Mouse (Mus musculus) limb, embryonic 13.5 days (tissue): ENCODE data around the gene 4930539E08Rik. TPM values are rescaled to one million over a fixed set of nuclear protein-coding genes. Genes with fewer than 3 reads are reported as not detected.
A peak's percentile ranks its signal among the peaks of the same experiment; 100 is the strongest.

ENCODE experiments used
- ATAC-seq: fragments of 200-750 bp; cut with Nextera tagmentation; 2 replicates; pipeline ENCODE4 v1.8.0; 2017; ENCODE audit warnings: low read depth, moderate number of reproducible peaks, moderate TSS enrichment; ENCODE audit not compliant: low FRiP score
- H3K27ac ChIP-seq: fragments of 300-500 bp; sonication (generic); 2 replicates; pipeline ENCODE4 v1.5.1; 2015; ENCODE audit warnings: inconsistent platforms, mild to moderate bottlenecking, moderate library complexity
- H3K27me3 ChIP-seq: fragments of 300-500 bp; sonication (generic); 2 replicates; pipeline ENCODE4 v1.6.1; 2015; ENCODE audit warnings: mild to moderate bottlenecking, inconsistent platforms
- H3K36me3 ChIP-seq: fragments of 300-500 bp; sonication (generic); 2 replicates; pipeline ENCODE4 v1.6.1; 2015; ENCODE audit warnings: inconsistent platforms, mild to moderate bottlenecking, moderate library complexity
- H3K4me1 ChIP-seq: fragments of 300-500 bp; sonication (generic); 2 replicates; pipeline ENCODE4 v1.6.1; 2015; ENCODE audit warnings: inconsistent platforms
- H3K4me2 ChIP-seq: fragments of 300-500 bp; sonication (generic); replicated peaks from 2 replicates; pipeline ENCODE4 v1.6.1; 2015; ENCODE audit warnings: inconsistent platforms, mild to moderate bottlenecking, moderate library complexity
- H3K4me3 ChIP-seq: fragments of 300-500 bp; sonication (generic); 2 replicates; pipeline ENCODE4 v1.5.1; 2015; ENCODE audit warnings: moderate library complexity, mild to moderate bottlenecking, inconsistent platforms
- H3K9ac ChIP-seq: fragments of 300-500 bp; sonication (generic); 2 replicates; pipeline ENCODE4 v1.6.1; 2015; ENCODE audit warnings: mild to moderate bottlenecking, inconsistent platforms
- H3K9me3 ChIP-seq: fragments of 300-500 bp; sonication (generic); 2 replicates; pipeline ENCODE4 v1.6.1; 2016; ENCODE audit warnings: inconsistent platforms
- WGBS: fragments of 180-500 bp; shearing (Covaris S2); methylation state at CpG from one replicate; pipeline ENCODE4 v1.1.7; 2015; 5-methylcytosine and 5-hydroxymethylcytosine counted together
- polyA plus RNA-seq: library from polyadenylated mRNA; unstranded; fragments of >200 nt; fragmentation: Nextera tagmentation; extraction: Ambion mirVana; gene quantifications from 2 replicates; pipeline ENCODE4 v1.2.1, GENCODE M21; 2015

The 4930539E08Rik gene
- polyA plus RNA-seq, result 0.27 and 0.36 TPM in 2 replicates

DNA sequence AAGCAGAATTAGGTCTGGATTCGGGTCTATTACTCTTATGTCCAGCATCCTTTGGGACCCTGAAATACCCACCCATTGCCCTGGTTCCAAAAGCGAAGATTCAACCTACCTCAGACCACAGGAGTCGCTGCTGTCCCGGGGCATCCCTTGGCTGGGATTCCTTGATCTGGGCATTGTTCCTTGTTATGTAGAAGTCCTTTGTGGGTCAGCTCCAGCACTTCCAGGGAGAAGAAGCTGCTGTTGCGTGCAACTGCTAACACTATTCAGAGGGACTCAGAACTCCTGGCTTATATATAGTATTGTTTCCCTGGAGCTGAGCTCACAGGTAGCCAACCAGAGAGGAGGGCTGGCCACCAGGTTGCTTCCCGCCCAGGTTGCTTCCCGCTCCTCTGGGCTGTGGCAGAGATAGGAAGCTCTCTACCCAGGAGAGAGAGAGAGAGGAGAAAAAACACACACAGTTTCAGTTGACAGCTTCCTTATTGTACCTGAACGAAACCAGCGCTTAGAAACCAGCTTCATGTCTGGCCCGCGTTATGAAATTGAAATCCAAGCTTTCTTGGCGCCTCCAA is at the start of gene 4930539E08Rik:
Gene 4930539E08Rik, minus strand, starts transcription at position 265 of the 569 bp plus-strand sequence.
- H3K27ac ChIP-seq, result no peak within 1 kb of the TSS
- H3K36me3 ChIP-seq, result no peaks in the 10 kb centered on the region
- peaks cover 6% of the 10 kb centered on the region; the same call in 1 of the 2 replicates for H3K27me3 ChIP-seq
- H3K4me2 ChIP-seq, result no peak within 1 kb of the TSS
- no peak for ATAC-seq
- H3K4me1 ChIP-seq, result no peaks in the 10 kb centered on the region
- 68% methylated on average over 12 of the region's 12 CpGs for WGBS
- H3K9me3 ChIP-seq, result no peaks in the 10 kb centered on the region
- H3K9ac ChIP-seq, result no peak within 1 kb of the TSS
- H3K4me3 ChIP-seq, result no peak within 1 kb of the TSS

DNA sequence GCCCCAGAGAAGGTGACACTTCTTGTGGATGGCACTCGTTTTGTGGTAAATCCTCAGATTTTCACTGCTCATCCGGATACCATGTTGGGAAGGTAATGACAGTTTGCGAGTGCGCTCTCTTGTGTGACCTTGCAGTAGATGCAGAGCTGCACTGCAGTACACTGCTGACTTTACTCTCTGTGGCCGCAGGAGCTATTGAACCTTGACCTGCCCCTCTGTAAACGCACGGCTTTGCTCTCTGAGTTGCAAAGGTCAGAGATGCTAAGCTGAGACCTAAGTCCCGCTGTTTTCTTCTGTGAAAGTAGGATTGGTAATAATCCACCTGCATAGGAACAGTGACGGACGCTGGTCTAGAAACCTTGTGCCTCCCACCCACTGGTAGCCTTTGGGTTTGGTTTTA is 46.5 kb upstream of the 4930539E08Rik start:
- H3K4me3 ChIP-seq, result no peak overlapping the region
- 90% methylated on average over 10 of the region's 10 CpGs for WGBS
- no peaks in the 10 kb centered on the region for H3K9me3 ChIP-seq
- no peak overlapping the region for H3K27ac ChIP-seq
- H3K4me2 ChIP-seq, result no peak overlapping the region
- H3K27me3 ChIP-seq, result no peaks in the 10 kb centered on the region
- H3K4me1 ChIP-seq, result no peaks in the 10 kb centered on the region
- peaks cover 83% of the 10 kb centered on the region for H3K36me3 ChIP-seq
- ATAC-seq, result no peak
- no peak overlapping the region for H3K9ac ChIP-seq

DNA sequence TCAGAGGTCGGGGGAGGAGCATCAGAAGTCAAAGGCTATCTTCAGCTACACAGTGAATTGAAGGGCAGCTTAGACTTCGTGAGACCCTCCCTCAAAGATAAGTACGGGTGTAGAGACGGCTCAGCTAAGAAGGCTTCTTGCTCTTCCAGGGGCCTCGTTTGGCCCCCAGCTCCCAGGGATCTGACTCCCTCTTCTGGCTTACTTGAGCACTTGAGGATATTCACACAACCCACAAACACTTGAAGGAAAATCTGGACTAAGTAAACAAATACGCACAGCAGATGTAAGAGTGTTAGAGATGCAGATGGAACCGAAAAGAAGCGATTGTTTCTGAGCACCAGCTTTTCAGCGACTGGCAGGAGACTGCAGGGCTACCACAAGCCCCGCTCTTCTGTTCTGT is 45.5 kb upstream of the 4930539E08Rik start:
- WGBS, result 81% methylated on average over 10 of the region's 10 CpGs
- Histone ChIP-seq H3K9ac (no peak overlapping the region), H3K36me3 (peaks cover 78% of the 10 kb centered on the region)

DNA sequence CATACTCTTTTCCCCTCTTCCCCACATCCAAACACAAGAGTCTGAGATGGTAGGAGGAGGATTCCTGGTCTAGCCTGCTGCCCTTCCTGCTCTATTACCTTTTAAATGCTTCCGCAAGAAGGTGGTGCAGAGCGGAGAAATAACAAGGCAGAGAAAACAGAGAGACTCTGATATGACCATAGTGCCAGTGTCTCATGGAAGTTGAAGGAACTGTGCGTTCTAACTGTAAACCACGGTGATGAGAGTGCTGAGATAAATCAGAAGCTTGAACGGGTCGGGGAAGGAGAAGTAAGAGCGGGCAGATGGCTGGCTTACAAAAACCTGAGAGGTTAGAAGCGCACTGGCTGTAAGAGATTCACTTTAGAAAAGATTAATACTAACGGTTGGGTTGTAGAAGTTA is 39.3 kb upstream of the 4930539E08Rik start:
- H3K4me2 ChIP-seq, result peak overlapping the region; percentile 86
- no peaks in the 10 kb centered on the region for H3K27me3 ChIP-seq
- no peak overlapping the region for H3K27ac ChIP-seq
- peaks cover 23% of the 10 kb centered on the region for H3K36me3 ChIP-seq
- peaks cover 22% of the 10 kb centered on the region for H3K4me1 ChIP-seq
- peak overlapping the region; percentile 80; the same call in 1 of the 2 replicates for H3K9ac ChIP-seq
- WGBS, result 96% methylated on average over 9 of the region's 9 CpGs
- peaks cover 5% of the 10 kb centered on the region; the same call in 1 of the 2 replicates for H3K9me3 ChIP-seq
- no peak for ATAC-seq
- H3K4me3 ChIP-seq, result no peak overlapping the region

More for the DNA sequence above, 45.5 kb upstream of the 4930539E08Rik start:
- Histone ChIP-seq H3K9me3 (peaks cover 5% of the 10 kb centered on the region; the same call in 1 of the 2 replicates), H3K27me3 (no peaks in the 10 kb centered on the region), H3K27ac (no peak overlapping the region), H3K4me3 (no peak overlapping the region), H3K4me1 (no peaks in the 10 kb centered on the region), H3K4me2 (no peak overlapping the region)
- no peak for ATAC-seq

DNA sequence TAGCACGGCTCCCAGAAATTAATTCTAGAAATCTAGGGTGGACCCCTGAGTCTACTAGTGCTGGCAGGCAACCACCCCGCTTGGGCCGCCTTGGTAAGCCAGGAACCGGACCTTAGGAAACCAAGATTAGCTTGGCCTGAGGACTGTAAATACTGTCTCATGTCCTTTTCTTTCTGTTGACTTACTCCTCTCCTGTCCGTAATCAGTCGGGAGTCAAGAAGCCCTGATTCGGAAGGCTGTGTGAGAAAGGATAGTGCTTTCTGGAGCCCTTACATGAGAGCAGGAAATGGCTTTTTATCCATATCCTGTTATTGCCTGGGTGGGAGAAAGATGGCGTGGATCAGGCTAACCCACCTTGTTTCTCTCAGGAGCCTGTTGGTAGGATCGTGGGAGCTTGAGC is 38.1 kb upstream of the 4930539E08Rik start:
- Histone ChIP-seq H3K9me3 (peaks cover 5% of the 10 kb centered on the region; the same call in 1 of the 2 replicates), H3K27ac (peak overlapping the region; percentile 97; the same call in 1 of the 2 replicates), H3K4me2 (peak overlapping the region; percentile 86), H3K4me1 (peaks cover 22% of the 10 kb centered on the region), H3K27me3 (no peaks in the 10 kb centered on the region), H3K9ac (peak overlapping the region; percentile 80), H3K36me3 (peaks cover 13% of the 10 kb centered on the region), H3K4me3 (peak overlapping the region; percentile 62)
- no peak for ATAC-seq
- WGBS, result 23% methylated on average over 9 of the region's 9 CpGs

DNA sequence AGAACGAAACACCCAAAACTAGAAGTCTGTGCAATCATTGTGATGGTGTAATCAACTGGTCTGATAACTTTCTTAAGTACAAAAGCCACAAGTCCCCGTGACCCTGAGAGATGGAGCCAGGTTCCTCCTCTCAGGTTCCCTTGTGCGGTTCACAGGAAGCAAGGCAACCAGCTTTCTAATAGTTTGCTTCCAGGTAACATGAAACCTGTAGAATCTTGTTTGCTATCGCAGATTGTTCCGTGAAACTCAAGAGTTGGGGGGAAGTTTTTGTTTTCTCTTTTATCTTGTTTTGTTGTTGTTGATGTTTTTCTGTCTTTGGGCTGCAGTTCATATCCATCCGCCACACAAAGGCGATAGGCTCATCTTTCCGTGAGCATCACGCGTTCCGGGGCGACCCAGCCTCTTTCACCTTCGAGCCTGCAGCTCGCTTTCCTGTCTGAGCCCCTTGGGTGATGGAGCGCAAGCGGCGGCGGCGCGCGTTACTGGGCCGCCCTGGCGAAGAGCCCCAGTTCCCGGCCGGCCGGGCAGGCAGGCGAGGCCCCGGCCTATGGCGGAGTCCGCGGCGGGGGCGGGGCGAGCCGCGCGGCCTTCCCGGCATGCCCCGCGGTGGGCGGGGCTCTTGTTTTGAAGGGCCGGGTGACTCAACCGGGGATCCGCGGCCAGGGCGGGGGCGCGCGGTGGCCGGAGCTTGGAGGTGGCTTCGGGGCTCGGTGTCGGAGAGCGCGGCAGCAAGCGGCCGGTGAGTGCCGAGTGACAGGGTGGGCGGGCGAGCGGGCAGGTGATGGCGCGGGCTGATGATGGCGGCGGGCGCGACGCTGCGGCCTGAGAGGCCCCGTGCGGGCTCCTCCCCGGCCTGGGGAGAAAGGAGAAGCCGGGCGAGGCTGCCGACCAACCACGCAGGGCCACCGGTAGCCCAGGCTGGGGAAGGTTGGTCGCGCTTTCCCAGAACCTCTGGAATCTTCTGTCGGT is 37.0 kb upstream of the 4930539E08Rik start, which contains the start of gene Kctd20:
Gene Kctd20, plus strand, starts transcription at position 120 of the 969 bp plus-strand sequence.
- Histone ChIP-seq H3K36me3 (peaks cover 5% of the 10 kb centered on the region; the same call in 1 of the 2 replicates), H3K9ac (peak within 1 kb of the TSS; percentile 80), H3K27ac (peak within 1 kb of the TSS; percentile 97), H3K4me2 (peak within 1 kb of the TSS; percentile 86), H3K4me3 (peak within 1 kb of the TSS; percentile 62), H3K27me3 (no peaks in the 10 kb centered on the region), H3K4me1 (peaks cover 22% of the 10 kb centered on the region), H3K9me3 (peaks cover 9% of the 10 kb centered on the region)
- peak; percentile 93 for ATAC-seq
- under 1% methylated on average over 74 of the region's 80 CpGs for WGBS

DNA sequence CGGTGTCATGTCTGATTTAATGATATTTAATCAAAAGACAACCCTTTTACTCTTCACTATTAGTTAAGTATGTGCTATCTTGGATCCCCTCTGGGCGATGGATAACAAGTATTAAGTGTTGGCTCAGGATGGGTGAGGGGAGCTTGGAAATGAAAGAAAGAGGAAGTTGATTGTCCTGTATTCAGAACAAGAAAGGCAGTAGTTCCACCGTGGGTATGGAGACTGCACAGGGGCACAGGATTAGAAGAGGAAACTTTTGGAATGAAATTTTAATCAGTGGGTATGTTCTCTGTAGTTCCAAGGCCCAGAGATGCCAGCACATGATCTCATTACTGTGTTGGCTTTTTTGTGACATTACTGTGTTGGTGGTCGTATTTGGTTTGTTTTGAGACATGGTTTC is 35.6 kb upstream of the 4930539E08Rik start:
- Histone ChIP-seq H3K9ac (no peak overlapping the region), H3K4me1 (peaks cover 22% of the 10 kb centered on the region), H3K4me2 (no peak overlapping the region), H3K27me3 (no peaks in the 10 kb centered on the region), H3K4me3 (no peak overlapping the region), H3K36me3 (no peaks in the 10 kb centered on the region; the same call in 1 of the 2 replicates), H3K27ac (no peak overlapping the region), H3K9me3 (peaks cover 10% of the 10 kb centered on the region)
- 78% methylated on average over 4 of the region's 4 CpGs for WGBS
- no peak for ATAC-seq

DNA sequence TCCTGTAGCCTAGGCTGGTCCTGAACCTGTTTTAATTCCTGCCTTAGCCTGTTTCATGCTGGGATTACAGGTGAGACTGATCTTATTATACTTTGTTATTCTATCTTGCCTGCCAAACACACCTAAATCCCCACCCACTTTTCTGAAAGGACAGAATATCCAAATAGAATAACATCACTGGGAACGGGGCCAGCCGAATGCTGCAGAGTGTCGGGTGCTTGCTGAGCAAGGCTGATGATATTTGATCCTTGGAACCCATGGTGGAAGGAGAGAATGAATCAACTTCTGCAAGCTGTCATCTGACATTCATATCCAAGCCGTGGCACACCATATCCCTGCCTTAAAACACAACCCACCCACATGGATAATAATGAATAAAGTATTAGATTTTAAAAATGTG is 33.5 kb upstream of the 4930539E08Rik start:
- no peak overlapping the region for H3K4me2 ChIP-seq

DNA sequence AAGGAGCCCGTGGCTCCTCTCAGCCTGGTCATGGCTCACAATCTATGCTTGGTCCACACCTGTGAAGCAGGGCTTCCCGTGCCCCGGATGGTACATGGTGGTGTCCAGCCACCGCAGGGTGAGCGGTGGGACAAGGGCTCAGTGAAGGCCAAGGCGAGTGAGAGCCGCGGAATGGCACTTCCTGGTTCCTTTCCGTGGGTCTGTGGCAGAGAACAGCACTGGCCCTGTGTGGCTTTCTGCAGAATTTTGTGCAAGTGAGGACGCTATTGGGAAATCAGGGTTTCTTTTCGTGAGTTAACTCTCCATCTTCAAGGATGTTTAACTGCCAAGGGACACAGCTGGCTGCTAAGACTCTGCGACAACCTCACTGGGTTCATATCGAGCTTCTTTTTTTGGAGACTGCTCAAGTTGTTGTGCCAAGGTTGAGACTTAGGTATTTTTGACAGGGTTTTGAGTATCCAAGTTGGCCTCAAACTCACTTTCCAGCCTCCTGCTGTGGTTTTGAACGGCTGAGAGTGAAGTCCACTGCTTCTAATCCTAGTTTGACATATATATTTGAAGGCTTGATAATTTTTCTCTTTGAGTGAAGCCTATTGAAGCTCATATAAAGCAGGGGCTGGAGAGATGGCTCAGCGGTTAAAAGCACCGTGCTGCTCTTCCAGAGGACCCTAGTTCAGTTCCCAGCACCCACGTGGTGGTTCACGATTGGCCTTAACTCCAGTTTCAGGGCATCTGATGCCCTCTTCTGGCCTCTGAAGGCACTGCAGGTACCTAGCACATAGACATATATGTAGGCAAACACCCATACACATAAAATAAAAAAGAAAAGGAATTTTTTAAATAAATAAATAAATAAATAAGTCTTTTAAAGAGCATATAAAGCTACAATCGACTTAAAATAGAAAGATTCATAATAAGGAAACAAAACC is 32.2 kb upstream of the 4930539E08Rik start:
- Histone ChIP-seq H3K27ac (no peak overlapping the region), H3K27me3 (no peaks in the 10 kb centered on the region), H3K9ac (no peak overlapping the region), H3K9me3 (peaks cover 10% of the 10 kb centered on the region), H3K4me2 (no peak overlapping the region), H3K4me3 (no peak overlapping the region), H3K36me3 (no peaks in the 10 kb centered on the region), H3K4me1 (peaks cover 8% of the 10 kb centered on the region)
- ATAC-seq, result no peak
- WGBS, result 92% methylated on average over 19 of the region's 19 CpGs

More for the DNA sequence above, 33.5 kb upstream of the 4930539E08Rik start:
- Histone ChIP-seq H3K9ac (no peak overlapping the region), H3K27me3 (no peaks in the 10 kb centered on the region), H3K27ac (no peak overlapping the region), H3K9me3 (peaks cover 10% of the 10 kb centered on the region), H3K4me1 (peaks cover 14% of the 10 kb centered on the region), H3K4me3 (no peak overlapping the region), H3K36me3 (no peaks in the 10 kb centered on the region)
- 66% methylated on average over 4 of the region's 4 CpGs for WGBS
- ATAC-seq, result no peak

DNA sequence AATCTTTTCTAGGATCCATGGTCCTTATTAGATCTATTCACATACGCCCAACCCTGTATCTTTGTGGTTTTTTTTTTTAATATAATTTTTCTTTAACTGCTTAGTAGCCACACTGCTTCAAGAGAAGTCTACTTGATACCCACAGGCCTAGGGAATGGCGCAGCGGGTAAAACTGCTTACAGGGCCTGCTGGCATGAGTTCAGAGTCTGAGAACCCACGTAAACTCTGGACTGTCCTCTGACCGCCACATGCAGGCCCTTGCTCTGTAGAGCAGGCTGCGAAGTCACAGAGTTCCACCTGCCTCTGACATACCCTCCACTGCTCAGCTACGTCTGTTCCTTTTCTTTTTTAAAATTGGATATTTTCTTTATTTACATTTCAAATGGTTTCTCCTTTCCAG is 29.4 kb upstream of the 4930539E08Rik start:
- Histone ChIP-seq H3K36me3 (no peaks in the 10 kb centered on the region), H3K27me3 (no peaks in the 10 kb centered on the region), H3K9ac (no peak overlapping the region), H3K4me1 (no peaks in the 10 kb centered on the region), H3K9me3 (peaks cover 10% of the 10 kb centered on the region), H3K27ac (no peak overlapping the region), H3K4me2 (no peak overlapping the region), H3K4me3 (no peak overlapping the region)
- ATAC-seq, result no peak
- WGBS, result 89% methylated on average over 7 of the region's 7 CpGs

DNA sequence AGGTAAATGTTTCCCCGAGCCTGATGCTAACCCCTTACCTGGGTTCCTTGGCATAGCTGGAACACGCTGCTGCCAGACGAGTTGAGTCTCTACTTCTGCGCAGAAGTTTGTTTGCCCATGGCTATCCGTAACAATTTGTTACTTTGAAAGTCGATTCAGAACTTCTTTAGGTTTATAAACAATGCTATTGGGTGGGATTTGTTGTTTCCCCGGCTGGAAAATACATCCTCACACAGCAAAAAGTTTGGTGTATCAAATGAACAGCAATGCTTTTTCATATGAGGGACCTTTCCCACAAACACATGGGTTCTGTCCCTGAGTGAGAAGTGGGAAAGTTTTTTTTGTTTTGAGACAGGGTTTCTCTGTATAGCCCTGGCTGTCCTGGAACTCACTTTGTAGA is 28.6 kb upstream of the 4930539E08Rik start, which contains the start of gene Pxt1:
Gene Pxt1, minus strand, starts transcription at position 101 of the 400 bp plus-strand sequence.
- no peaks in the 10 kb centered on the region for H3K27me3 ChIP-seq
- H3K9me3 ChIP-seq, result peaks cover 10% of the 10 kb centered on the region
- no peak within 1 kb of the TSS for H3K4me2 ChIP-seq
- no peak for ATAC-seq
- no peaks in the 10 kb centered on the region for H3K4me1 ChIP-seq
- no peak within 1 kb of the TSS for H3K4me3 ChIP-seq
- no peak within 1 kb of the TSS for H3K9ac ChIP-seq
- WGBS, result 86% methylated on average over 7 of the region's 7 CpGs
- no peaks in the 10 kb centered on the region for H3K36me3 ChIP-seq
- H3K27ac ChIP-seq, result no peak within 1 kb of the TSS
